Comparison of ENCODE assay signal across 1 mouse cellular context in the genomic region with DNA sequence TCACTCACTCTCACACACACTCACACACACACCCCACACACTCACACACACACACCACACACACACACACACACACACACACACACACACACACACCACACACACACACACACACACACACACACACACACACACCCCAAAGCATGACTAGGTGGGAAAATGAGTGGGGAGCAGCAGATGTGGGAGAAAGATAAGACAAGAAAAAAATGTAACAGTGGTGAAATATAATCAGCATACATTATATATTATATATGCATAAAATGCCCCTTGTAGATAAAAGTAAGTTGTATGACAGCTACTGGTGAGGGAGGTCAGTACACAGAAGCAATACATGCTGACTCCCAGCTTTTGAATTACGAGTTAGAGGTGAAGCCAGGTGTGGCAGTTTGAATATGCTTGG.
TF ChIP-seq lines count a peak whose summit lies in the region.

No protein-coding gene starts in this region.

TF ChIP-seq in MEL, 35 proteins besides CTCF, POLR2A, EP300 and RAD21 (continued from another document):
- 0 out of 2 replicates have a peak, but pooled peaks have one; percentile 48 for TF ChIP-seq GATA1 (IDR thresholded peaks at IDR 0.05; ENCODE audit: low read depth, low read length)
